ENCODE assay signal across 15 mouse cellular contexts in the genomic region with DNA sequence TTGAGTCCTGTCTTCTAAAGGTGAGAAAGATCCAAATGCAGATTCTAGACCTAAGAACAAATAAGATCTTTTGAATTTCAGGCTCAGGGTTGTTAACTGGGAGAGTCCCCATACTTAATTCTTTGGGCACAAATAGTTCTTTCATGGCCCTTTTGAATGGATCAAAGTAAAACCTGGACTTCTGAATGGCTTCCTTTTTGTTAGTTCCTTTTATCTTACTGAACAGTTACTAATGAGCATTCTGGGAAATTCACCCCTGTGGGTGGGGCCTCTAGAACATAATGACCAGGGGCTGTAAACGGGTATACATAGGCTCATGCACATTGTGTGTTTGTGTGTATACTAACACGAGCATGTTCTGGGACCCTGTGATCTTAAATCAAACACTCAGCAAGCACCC.
"Had no signal": no experiment of that assay in that cellular context is flagged by ENCODE, and none has a peak within 500 bp of the region (broad histone marks: within the 10 kb centered on the region; RNA-seq: fewer than 3 reads in every experiment).

No protein-coding gene starts in this region.

- DNase-seq: kidney, postnatal 10 days; kidney, postnatal 36 days; layer of hippocampus, postnatal 36 days; liver, postnatal 0 days; lung, embryonic 14.5 days; lung, postnatal 36 days; midbrain, embryonic 14.5 days; thymus, adult 18-20 months; thymus, postnatal 36 days had no signal

- H3K4me2 ChIP-seq: liver, embryonic 11.5 days; lung, embryonic 14.5 days; midbrain, embryonic 11.5 days had no signal

- H3K4me3 ChIP-seq: left cerebral cortex, adult 2 months; megakaryocyte, embryonic 14.5 days had no signal

- H3K9ac ChIP-seq: liver, embryonic 14.5 days; liver, postnatal 0 days; lung, embryonic 14.5 days had no signal

- ATAC-seq: liver, postnatal 0 days; lung, postnatal 0 days had no signal

- H3K27ac ChIP-seq: left cerebral cortex, adult 2 months; liver, embryonic 14.5 days had no signal

- H3K4me1 ChIP-seq: megakaryocyte, embryonic 14.5 days had no signal

- H3K9me3 ChIP-seq: megakaryocyte, embryonic 14.5 days had no signal
